Mouse (Mus musculus) spleen, postnatal 10 days (tissue): ENCODE results near the gene Hamp2.
"Not testable (repeated sequence)": the region's sequence is repeated elsewhere in the genome, so short reads cannot be mapped to it uniquely, and the experiment has no call there.

Source experiments
- DNase-seq, 2 experiments: peaks; one replicate each; pipeline ENCODE4 v3.0.0; 2021 to 2022; ENCODE audit warnings: low spot score in 2 of 2

Hamp2 gene

DNA sequence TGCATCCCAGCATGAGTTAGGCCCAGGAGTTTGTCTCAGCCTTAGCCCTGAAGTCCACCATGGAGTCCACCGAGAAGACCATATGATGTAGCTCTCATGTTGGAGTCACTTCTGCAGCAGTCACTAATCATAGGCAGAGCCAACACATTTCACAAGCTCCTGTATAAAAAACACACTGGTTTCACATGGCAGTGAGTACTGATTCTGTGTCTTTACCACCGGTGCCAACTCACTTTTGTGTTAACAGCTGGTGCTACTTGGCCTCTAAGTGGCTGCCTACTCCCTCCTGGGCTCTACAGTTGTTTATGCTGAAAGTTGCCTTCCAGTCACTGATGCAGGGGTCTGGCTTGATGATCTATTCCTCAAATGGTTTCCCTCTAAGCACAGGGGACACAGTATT is at the start of gene Hamp2:
Hamp2 (minus strand) TSS at position 101 of the 400 bp plus-strand sequence.
- DNase-seq, result not testable (repeated sequence)

GRCm38 (mm10) chr7:30973501-30974289 is 49.2 kb upstream of the Hamp2 start, which contains the start of gene Fam187b:
Fam187b (plus strand) TSS chr7:30973790.
- DNase-seq, result peak; percentile 87 to 92

DNA sequence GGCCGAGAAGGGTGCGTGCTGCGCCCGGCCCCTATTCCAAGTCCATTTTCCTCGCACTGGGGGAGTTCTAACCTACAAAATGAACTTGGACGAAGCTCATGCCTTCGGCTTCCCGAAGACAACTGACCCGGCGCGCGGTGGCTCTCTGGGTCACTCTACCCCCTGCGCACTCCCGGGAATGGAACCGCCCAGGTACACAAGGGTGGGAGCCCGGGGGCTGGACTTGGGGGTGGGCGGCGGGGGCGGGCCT is 48.7 kb upstream of the Hamp2 start, which contains the start of gene Lsr:
Lsr (minus strand) TSS at position 214 of the 250 bp plus-strand sequence.
- DNase-seq, result no peak

DNA sequence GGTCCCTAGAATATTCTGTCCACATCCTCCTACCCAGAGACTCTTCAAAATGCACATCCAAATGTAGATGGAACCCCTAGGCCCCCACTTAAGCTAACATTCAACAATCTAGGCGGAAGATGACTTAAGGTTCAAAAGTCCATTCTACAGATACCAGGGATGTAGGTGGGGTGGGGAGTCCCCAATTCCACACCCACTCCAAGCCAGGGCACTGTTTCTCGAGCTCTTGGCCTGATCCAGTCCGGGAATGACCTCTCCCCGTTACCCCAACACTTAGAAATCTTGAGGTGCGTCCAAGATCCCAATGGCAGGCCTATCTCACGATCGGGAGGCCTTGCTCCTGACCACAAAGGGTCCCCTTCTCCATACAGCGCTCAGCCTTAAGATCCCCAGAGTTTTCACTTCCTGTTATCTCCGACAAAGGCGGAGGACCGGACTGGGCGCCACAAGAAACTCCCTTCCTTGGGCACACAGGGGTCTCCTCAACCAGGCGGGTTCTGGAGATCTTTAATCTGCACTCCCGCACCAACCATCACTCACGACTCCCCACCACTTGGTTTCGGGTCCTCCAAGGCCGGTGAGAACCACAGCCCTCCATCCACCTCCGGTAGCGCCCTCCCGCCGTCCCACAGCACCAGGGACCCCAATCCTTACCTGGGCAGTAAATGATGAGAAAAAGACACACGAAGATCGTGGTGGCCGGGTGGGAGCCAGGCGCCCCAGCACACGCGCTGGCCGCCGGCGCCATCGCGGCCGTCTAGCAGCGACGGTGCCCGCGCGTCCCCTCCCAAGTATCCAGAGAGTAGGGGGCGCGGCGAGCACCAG is 48.2 kb upstream of the Hamp2 start:
- no peak for DNase-seq

- DNase-seq, result no peak
These were observed 47.4 kb upstream of the Hamp2 start for GRCm38 (mm10) chr7:30971901-30972300.

DNA sequence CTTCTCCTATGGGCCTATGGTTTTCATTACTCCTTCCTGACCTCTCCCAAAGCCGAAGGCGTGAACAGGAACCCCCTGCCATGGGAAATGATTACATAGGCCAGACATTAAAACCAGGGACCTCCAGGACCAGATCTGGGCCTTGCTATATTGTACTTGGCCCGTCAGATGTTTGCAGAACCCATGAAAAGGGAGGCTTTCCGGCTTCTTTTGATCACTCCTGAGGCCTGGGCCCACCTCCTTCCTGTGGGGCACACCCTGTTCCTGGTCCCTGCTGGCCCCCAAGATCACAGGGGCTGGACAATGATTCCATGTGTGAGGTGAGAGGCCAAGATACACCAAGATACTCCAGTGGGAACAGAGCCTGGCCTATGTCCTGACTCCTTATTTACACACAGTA is 44.7 kb upstream of the Hamp2 start:
- DNase-seq, result no peak

DNA sequence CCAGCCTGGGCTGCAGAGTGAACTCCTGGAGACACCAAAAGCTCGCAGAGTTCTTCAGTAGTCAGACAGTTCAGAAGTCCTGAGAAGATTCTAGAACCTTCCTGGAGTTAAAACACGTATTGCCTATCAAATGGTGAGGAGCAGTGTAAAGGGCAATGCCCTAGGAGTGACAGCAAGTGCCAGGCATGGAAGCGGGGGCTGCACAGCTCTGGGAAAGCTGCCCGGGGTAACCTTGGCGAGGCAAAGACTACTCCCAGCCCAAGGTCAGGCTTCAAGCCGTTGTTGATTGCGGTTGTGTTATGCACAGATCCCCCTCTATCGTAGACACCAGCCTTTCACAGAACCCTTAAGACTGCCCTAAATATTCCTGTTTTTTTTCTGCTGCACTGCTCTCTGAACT is 44.1 kb upstream of the Hamp2 start:
- DNase-seq, result no peak

- no peak for DNase-seq
These were observed 42.2 kb upstream of the Hamp2 start for GRCm38 (mm10) chr7:30966657-30967056.

DNA sequence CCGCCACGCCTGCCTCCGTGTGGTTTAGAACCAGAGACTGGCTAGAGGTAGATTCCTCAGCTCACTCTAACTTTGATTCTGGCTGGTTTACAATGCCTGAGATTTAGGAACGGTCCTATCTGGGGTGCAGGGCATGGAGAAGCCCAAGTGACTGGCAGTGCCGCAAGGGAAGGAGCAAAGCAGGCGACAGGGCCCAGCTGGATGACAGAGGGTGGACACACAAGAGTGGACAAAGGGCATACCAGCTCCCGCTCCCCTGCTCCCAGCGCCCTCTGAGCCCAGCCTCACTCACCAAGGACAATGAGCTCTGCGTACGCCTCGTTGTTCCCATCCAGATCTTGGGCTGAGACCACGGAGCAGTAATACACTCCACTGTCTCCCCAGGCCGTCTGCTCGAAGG is 41.2 kb upstream of the Hamp2 start:
- DNase-seq, result no peak

DNA sequence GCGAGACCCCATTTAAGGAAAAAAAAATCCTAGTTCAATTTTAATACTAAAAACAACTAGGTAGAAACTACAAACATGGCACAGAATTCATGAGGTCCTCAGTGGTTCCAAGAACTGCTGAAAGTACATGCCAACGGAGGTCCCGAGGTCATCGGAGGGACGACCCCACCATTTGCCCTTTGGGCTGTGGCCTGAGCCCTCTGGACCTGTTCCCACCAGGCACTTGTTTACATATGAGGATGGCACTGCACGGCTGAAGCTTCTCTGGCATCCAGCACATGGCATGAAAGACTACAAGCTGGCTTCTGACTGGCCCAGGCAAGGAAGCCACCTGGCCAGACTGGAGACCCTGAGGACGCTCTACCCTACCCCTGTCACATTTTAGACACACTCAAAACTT is 39.9 kb upstream of the Hamp2 start:
- DNase-seq, result no peak

- no peak for DNase-seq
These were observed 38.4 kb upstream of the Hamp2 start for GRCm38 (mm10) chr7:30962862-30963261.

DNA sequence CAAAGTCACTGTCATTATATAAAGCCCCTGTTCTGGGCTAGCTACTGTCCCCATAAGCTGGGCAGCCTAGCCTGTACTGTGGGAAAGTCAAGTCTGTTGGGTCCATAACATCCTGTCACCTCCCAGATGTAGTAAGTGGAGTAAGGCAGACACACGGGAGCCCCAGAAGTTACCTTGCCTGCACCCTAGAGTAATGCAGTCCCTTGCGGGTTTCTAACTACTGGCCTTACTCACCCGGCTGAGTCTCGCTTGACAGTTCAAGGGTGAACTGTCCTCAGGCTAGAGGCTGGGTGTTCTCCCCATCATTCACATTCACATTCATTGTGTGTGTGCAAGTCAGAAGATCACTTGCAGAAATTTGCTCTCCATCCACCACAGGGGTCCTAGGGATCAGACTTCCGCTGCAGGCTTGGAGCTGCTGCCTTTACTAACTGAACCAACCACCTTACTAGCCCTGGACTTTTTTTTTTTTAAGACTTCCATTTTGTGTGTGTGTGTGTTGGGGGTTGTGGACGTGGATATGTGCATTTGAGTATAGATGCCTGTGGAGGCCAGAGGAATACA is 35.4 kb upstream of the Hamp2 start:
- no peak for DNase-seq

GRCm38 (mm10) chr7:30958866-30959487 is 34.5 kb upstream of the Hamp2 start:
- DNase-seq, result no peak

GRCm38 (mm10) chr7:30958109-30958865 is 33.8 kb upstream of the Hamp2 start:
- no peak for DNase-seq

- peak; percentile 93 to 97 for DNase-seq
These were observed 32.9 kb upstream of the Hamp2 start for GRCm38 (mm10) chr7:30957367-30957783.

DNA sequence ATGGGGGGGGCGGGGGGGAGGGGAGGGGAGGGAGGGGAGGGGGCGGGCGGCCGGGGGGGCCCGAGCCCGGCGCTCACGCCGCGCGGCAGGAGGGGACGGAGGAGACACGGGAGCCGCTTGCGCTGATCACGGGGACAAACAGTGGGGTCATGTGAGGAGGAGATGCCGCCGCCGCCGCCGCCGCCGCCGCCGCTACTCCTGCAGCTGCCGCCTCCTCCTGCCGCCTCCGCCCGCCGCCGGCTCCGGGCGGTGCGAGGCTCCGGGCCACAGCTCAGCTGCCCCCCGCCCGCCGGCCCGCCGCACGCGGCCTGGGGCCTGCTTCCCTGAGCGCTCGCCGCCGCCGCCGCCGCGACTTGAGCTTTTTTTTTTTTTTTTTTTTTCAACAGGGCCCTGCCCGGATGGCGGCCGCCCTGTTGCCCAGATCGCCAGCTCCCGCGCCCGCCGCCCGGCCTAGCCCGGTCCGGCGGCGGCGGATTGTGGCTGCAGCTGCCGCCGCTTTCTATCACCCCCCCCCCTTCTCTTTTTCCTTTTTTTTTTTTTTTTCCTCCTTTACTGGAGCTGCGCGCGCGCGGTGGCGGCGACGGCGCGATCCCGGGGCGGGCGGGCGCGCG is 32.4 kb upstream of the Hamp2 start, which contains the start of gene Usf2:
Usf2 (minus strand) TSS at position 48 of the 611 bp plus-strand sequence.
- peak; percentile 73 to 84 for DNase-seq

DNA sequence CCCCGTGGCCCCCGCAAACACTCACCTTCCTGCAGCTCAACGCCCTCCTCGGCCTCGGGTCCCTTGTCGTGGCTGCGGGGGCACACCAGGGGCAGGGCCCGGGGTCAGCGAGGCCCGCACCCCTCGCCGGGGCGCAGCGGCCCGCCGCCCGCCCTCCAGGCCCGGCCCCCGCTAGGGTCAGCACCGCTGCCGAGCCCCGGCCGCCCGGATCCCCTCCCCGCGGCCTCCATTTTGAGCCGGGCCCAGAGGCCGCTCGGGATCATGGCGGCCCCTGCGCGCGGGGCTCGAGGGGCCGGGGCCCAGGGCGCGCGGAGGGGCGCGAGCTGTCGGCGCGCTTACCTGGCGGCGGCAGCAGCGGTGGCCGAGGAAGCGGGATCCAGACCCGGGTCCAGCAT is 31.9 kb upstream of the Hamp2 start:
- DNase-seq, result peak in 1 of 2 experiments; percentile 62

DNA sequence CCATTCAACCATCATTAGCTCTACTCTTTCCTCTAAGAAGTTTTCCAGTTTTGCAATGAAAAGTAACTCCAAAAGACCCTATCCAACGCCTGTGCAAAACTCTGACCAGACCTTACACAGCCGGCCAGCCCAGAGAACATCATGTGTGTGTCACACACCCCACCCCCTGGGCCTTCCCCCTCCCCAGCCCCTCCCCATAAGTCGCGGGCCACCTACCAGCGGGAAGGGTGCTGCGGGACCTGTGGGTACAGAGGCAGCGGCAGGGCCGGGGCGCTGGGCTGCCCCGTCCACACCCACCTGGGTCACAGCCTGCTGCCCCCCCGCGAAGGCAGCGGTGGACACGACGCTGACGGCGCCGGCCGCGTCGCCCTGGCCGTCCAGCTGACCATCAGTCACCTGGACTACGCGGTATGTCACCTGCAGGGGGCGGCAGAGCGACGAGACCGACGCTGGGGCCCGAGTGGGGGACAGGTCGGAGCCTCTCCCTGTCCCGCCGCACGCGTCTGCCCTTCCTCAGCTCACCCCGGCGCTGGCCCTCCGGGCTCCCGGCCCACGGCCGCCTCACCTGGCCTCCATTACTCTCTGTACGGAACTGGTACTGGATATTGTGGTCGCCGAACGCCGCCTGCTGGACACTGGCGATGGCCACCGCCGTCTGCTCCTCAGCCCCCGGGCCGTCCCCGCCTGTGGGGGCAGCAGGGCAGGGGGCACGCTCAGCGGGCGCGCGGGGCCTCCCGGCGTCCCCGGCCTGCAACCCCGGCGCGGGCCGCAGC is 31.3 kb upstream of the Hamp2 start:
- peak; percentile 88 to 93 for DNase-seq

DNA sequence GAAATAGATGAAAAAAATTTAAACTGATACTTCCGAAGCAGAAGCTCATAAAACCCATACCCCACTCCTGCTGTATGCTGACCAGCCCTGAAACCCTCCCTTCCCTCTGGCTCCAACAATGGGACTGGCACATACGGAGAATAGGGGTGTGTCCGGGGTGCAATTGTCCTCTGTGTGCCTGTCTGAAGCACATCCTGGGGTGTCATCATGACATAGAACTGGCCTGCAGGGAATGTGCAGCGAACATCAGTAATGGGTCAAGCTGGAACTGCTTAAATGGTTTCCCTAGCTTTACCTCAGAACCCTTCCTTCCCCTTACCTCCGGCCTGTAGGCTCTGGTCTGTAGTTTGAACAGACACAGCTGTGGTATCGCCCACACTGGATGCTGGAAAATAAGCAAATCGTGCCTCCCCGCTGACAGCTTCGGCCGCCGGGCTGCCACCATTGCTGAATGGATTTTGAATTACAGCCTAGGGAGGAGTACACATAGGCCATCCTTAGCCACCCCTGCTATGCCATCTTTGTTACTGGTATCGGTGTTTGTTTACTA is 30.6 kb upstream of the Hamp2 start:
- DNase-seq, result no peak

DNA sequence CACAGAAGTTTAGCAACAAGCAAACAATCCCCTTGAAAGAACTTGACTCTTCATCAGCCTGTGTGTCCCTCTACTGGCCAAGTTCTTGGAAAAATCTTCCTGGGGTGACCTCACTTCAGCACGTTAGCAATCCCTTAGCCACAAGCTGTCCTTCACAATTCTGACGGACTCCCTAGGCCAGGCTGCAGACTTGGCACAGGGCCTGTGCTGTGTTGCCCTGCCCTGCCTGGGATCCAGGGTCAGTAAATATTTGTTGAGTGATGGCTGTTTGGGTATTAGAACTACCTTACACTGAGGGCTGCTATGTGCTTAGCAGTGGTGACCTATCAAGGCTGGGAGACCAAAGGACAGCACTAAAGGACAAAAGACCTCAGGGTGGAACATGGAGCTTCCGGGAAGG is 29.6 kb upstream of the Hamp2 start:
- DNase-seq, result no peak
